Mouse (Mus musculus) gastrocnemius, postnatal 4 days (tissue): ENCODE measurements at regions not wholly inside any gene's neighbourhood (a gene's known extent, or its start where the extent isn't known, plus 50 kb on each side); places are given as distances from the start of the nearest gene placed in this dataset.
"Not testable (repeated sequence)": the region's sequence is repeated elsewhere in the genome, so short reads cannot be mapped to it uniquely, and the experiment has no call there.

Experiments
- DNase-seq, 2 experiments: peaks; one replicate each; pipeline ENCODE4 v3.0.0; 2021 to 2022; ENCODE audit warnings: low spot score in 2 of 2, mixed read lengths in 2 of 2

GRCm38 (mm10) chr10:7390239-7391091 lies 83.0 kb downstream of the Ulbp1 start:
- peak in 1 of 2 experiments; percentile 21 for DNase-seq

GRCm38 (mm10) chr10:7358791-7359190 lies 114.6 kb downstream of the Ulbp1 start:
- not testable (repeated sequence) for DNase-seq

- not testable (repeated sequence) for DNase-seq
These were observed 129.1 kb downstream of the Ulbp1 start for GRCm38 (mm10) chr10:7344290-7344689.

GRCm38 (mm10) chr10:7343736-7344135 lies 129.7 kb downstream of the Ulbp1 start:
- not testable (repeated sequence) for DNase-seq

GRCm38 (mm10) chr10:7333077-7333747 lies 121.2 kb upstream of the Cnksr3 start:
- peak; percentile 45 to 64 for DNase-seq

GRCm38 (mm10) chr10:7328262-7328661 lies 116.2 kb upstream of the Cnksr3 start:
- no peak for DNase-seq

- DNase-seq, result not testable (repeated sequence)
These were observed 115.0 kb upstream of the Cnksr3 start for GRCm38 (mm10) chr10:7327046-7327445.

- no peak for DNase-seq
These were observed 113.0 kb upstream of the Cnksr3 start for GRCm38 (mm10) chr10:7325074-7325473.

- DNase-seq, result no peak
These were observed 111.2 kb upstream of the Cnksr3 start for GRCm38 (mm10) chr10:7323258-7323657.

- no peak for DNase-seq
These were observed 97.9 kb upstream of the Cnksr3 start for GRCm38 (mm10) chr10:7309927-7310326.

GRCm38 (mm10) chr10:7305881-7306280 lies 93.8 kb upstream of the Cnksr3 start:
- DNase-seq, result not testable (repeated sequence)

GRCm38 (mm10) chr10:7298377-7298776 lies 86.3 kb upstream of the Cnksr3 start:
- no peak for DNase-seq

- DNase-seq, result no peak
These were observed 83.9 kb upstream of the Cnksr3 start for GRCm38 (mm10) chr10:7295921-7296320.

- DNase-seq, result no peak
These were observed 81.2 kb upstream of the Cnksr3 start for GRCm38 (mm10) chr10:7293203-7293602.

- DNase-seq, result peak in 1 of 2 experiments; percentile 17
These were observed 77.9 kb upstream of the Cnksr3 start for GRCm38 (mm10) chr10:7289773-7290411.

- DNase-seq, result no peak
These were observed 73.3 kb upstream of the Cnksr3 start for GRCm38 (mm10) chr10:7285112-7285905.

GRCm38 (mm10) chr10:7280429-7280828 lies 68.4 kb upstream of the Cnksr3 start:
- no peak for DNase-seq

- peak in 1 of 2 experiments; percentile 22 for DNase-seq
These were observed 66.8 kb upstream of the Cnksr3 start for GRCm38 (mm10) chr10:7278820-7279219.

- DNase-seq, result no peak
These were observed 63.3 kb upstream of the Cnksr3 start for GRCm38 (mm10) chr10:7275357-7275756.

- no peak for DNase-seq
These were observed 62.4 kb upstream of the Cnksr3 start for GRCm38 (mm10) chr10:7274422-7274821.

GRCm38 (mm10) chr10:7271156-7271555 lies 59.1 kb upstream of the Cnksr3 start:
- no peak for DNase-seq
